Mouse (Mus musculus) intestine, embryonic 16.5 days (tissue): ENCODE measurements around the gene Lmln. TPM values are rescaled to one million over a fixed set of nuclear protein-coding genes. Genes with fewer than 3 reads are reported as not detected.
"Not testable (repeated sequence)": the region's sequence is repeated elsewhere in the genome, so short reads cannot be mapped to it uniquely, and the experiment has no call there.

Source experiments
- ATAC-seq: fragments of 200-750 bp; cut with Nextera tagmentation; 2 replicates; pipeline ENCODE4 v1.8.0; 2017; ENCODE audit warnings: moderate TSS enrichment, moderate library complexity
- H3K27ac ChIP-seq: fragments of 300-500 bp; sonication (generic); 2 replicates; pipeline ENCODE4 v1.5.1; 2014; ENCODE audit warnings: mild to moderate bottlenecking, low read length
- H3K27me3 ChIP-seq: fragments of 300-500 bp; sonication (generic); replicated peaks from 2 replicates; pipeline ENCODE4 v1.6.1; 2014; ENCODE audit warnings: low read length, control low read depth, mixed read lengths; ENCODE audit not compliant: control insufficient read depth, insufficient read depth
- H3K36me3 ChIP-seq: fragments of 300-500 bp; sonication (generic); 2 replicates; pipeline ENCODE4 v1.6.1; 2014; ENCODE audit warnings: low read length, control low read depth; ENCODE audit not compliant: control insufficient read depth, insufficient read depth
- H3K4me1 ChIP-seq: fragments of 300-500 bp; sonication (generic); 2 replicates; pipeline ENCODE4 v1.6.1; 2014; ENCODE audit warnings: low read length, control low read depth, mixed read lengths; ENCODE audit not compliant: control insufficient read depth, insufficient read depth
- H3K4me2 ChIP-seq: fragments of 300-500 bp; sonication (generic); 2 replicates; pipeline ENCODE4 v1.6.1; 2014; ENCODE audit warnings: low read depth, low read length, control low read depth
- H3K4me3 ChIP-seq: fragments of 300-500 bp; sonication (generic); 2 replicates; pipeline ENCODE4 v1.5.1; 2014; ENCODE audit warnings: mild to moderate bottlenecking, low read length
- H3K9ac ChIP-seq: fragments of 300-500 bp; sonication (generic); 2 replicates; pipeline ENCODE4 v1.6.1; 2014; ENCODE audit warnings: low read depth, low read length
- H3K9me3 ChIP-seq: fragments of 300-500 bp; sonication (generic); 2 replicates; pipeline ENCODE4 v1.6.1; 2016; ENCODE audit warnings: low read length, control low read depth; ENCODE audit not compliant: control insufficient read depth
- WGBS: fragments of 180-500 bp; shearing (Covaris S2); extraction: QIAGEN DNeasy Blood & Tissue Kit; methylation state at CpG from one replicate; pipeline ENCODE4 v1.1.7; 2014; 5-methylcytosine and 5-hydroxymethylcytosine counted together
- polyA plus RNA-seq: library from polyadenylated mRNA; unstranded; fragments of >200 nt; fragmentation: Nextera tagmentation; extraction: Ambion mirVana; gene quantifications from 2 replicates; pipeline ENCODE4 v1.2.1, GENCODE M21; 2015

Gene Lmln
- polyA plus RNA-seq, 1 experiment from 2014 or later, result 1.8 TPM

GRCm38 (mm10) chr16:33159363-33159762, 97.0 kb downstream of the Lmln start:
- H3K4me3 ChIP-seq, result no peak overlapping the region
- H3K36me3 ChIP-seq, result no peaks in the 10 kb centered on the region
- no peak for ATAC-seq
- H3K27me3 ChIP-seq, result no peaks in the 10 kb centered on the region
- H3K4me1 ChIP-seq, result no peaks in the 10 kb centered on the region
- no peak overlapping the region for H3K4me2 ChIP-seq
- H3K27ac ChIP-seq, result no peak overlapping the region
- H3K9me3 ChIP-seq, result no peaks in the 10 kb centered on the region
- H3K9ac ChIP-seq, result no peak overlapping the region
- WGBS, result 89% methylated on average over 2 of the region's 2 CpGs

GRCm38 (mm10) chr16:33163330-33164090, 101.2 kb downstream of the Lmln start:
- Histone ChIP-seq H3K4me1 (no peaks in the 10 kb centered on the region), H3K9me3 (no peaks in the 10 kb centered on the region), H3K27me3 (no peaks in the 10 kb centered on the region), H3K9ac (no peak overlapping the region), H3K27ac (no peak overlapping the region), H3K36me3 (no peaks in the 10 kb centered on the region), H3K4me3 (no peak overlapping the region), H3K4me2 (no peak overlapping the region)
- no peak for ATAC-seq
- WGBS, result 68% methylated on average over 13 of the region's 13 CpGs

GRCm38 (mm10) chr16:33166284-33166683, 104.0 kb downstream of the Lmln start:
- 64% methylated on average over 6 of the region's 6 CpGs for WGBS

GRCm38 (mm10) chr16:33167537-33167936, 105.2 kb downstream of the Lmln start:
- 0 out of 2 replicates have a peak, but pooled peaks cover 8% of the 10 kb centered on the region for H3K4me1 ChIP-seq
- no peak for ATAC-seq
- no peaks in the 10 kb centered on the region for H3K36me3 ChIP-seq
- H3K9ac ChIP-seq, result no peak overlapping the region
- H3K9me3 ChIP-seq, result no peaks in the 10 kb centered on the region
- WGBS, result 38% methylated on average over 5 of the region's 5 CpGs
- H3K27ac ChIP-seq, result no peak overlapping the region
- H3K4me2 ChIP-seq, result no peak overlapping the region
- no peaks in the 10 kb centered on the region for H3K27me3 ChIP-seq
- no peak overlapping the region for H3K4me3 ChIP-seq

More at GRCm38 (mm10) chr16:33166284-33166683, 104.0 kb downstream of the Lmln start:
- not testable (repeated sequence) for H3K4me3 ChIP-seq, H3K4me1 ChIP-seq, H3K36me3 ChIP-seq, H3K27ac ChIP-seq, H3K27me3 ChIP-seq, ATAC-seq, H3K4me2 ChIP-seq, H3K9me3 ChIP-seq, H3K9ac ChIP-seq

GRCm38 (mm10) chr16:33169471-33170034, 107.2 kb downstream of the Lmln start:
- Histone ChIP-seq H3K27me3 (no peaks in the 10 kb centered on the region), H3K4me3 (no peak overlapping the region), H3K9ac (no peak overlapping the region), H3K4me1 (0 out of 2 replicates have a peak, but pooled peaks cover 8% of the 10 kb centered on the region), H3K36me3 (no peaks in the 10 kb centered on the region), H3K4me2 (no peak overlapping the region), H3K27ac (no peak overlapping the region), H3K9me3 (no peaks in the 10 kb centered on the region)
- WGBS, result 74% methylated on average over 8 of the region's 8 CpGs
- no peak for ATAC-seq

- Histone ChIP-seq H3K27ac (peak overlapping the region; percentile 69), H3K4me3 (no peak overlapping the region), H3K27me3 (no peaks in the 10 kb centered on the region), H3K4me1 (0 out of 2 replicates have a peak, but pooled peaks cover 8% of the 10 kb centered on the region), H3K9ac (no peak overlapping the region), H3K4me2 (no peak overlapping the region), H3K36me3 (no peaks in the 10 kb centered on the region), H3K9me3 (no peaks in the 10 kb centered on the region)
- 48% methylated on average over 9 of the region's 9 CpGs for WGBS
- peak; percentile 81 for ATAC-seq
Observed at GRCm38 (mm10) chr16:33170716-33171587, 108.6 kb downstream of the Lmln start.

GRCm38 (mm10) chr16:33171800-33172199, 109.5 kb downstream of the Lmln start:
- ATAC-seq, result no peak
- no peak overlapping the region for H3K27ac ChIP-seq
- no peaks in the 10 kb centered on the region for H3K27me3 ChIP-seq
- no peaks in the 10 kb centered on the region for H3K36me3 ChIP-seq
- 0 out of 2 replicates have a peak, but pooled peaks cover 8% of the 10 kb centered on the region for H3K4me1 ChIP-seq
- no peak overlapping the region for H3K4me3 ChIP-seq
- no peak overlapping the region for H3K9ac ChIP-seq
- WGBS, result 75% methylated on average over 6 of the region's 6 CpGs
- H3K9me3 ChIP-seq, result no peaks in the 10 kb centered on the region
- no peak overlapping the region for H3K4me2 ChIP-seq

GRCm38 (mm10) chr16:33173151-33173550, 110.8 kb downstream of the Lmln start:
- Histone ChIP-seq H3K27me3 (no peaks in the 10 kb centered on the region), H3K27ac (no peak overlapping the region), H3K9ac (no peak overlapping the region), H3K36me3 (no peaks in the 10 kb centered on the region), H3K4me2 (no peak overlapping the region), H3K4me3 (no peak overlapping the region), H3K4me1 (peaks cover 15% of the 10 kb centered on the region), H3K9me3 (no peaks in the 10 kb centered on the region)
- WGBS, result 80% methylated on average over 5 of the region's 5 CpGs
- no peak for ATAC-seq

GRCm38 (mm10) chr16:33174695-33175094, 112.4 kb downstream of the Lmln start:
- Histone ChIP-seq H3K27ac (no peak overlapping the region), H3K9me3 (no peaks in the 10 kb centered on the region), H3K9ac (no peak overlapping the region), H3K4me2 (no peak overlapping the region), H3K4me1 (peaks cover 17% of the 10 kb centered on the region), H3K36me3 (no peaks in the 10 kb centered on the region), H3K27me3 (no peaks in the 10 kb centered on the region), H3K4me3 (no peak overlapping the region)
- no peak for ATAC-seq
